Mouse (Mus musculus) colon, adult 2 months (tissue): ENCODE measurements around the gene Otof. TPM values are rescaled to one million over a fixed set of nuclear protein-coding genes. Genes with fewer than 3 reads are reported as not detected.

Experiments used
- polyA plus RNA-seq: library from polyadenylated mRNA; depleted of rRNA; stranded (reverse); fragments of >200 nt; gene quantifications from 2 replicates; pipeline ENCODE4 v1.2.3, GENCODE M21; 2012; rRNA removed

Otof gene
- 0.01 and 0.05 TPM in 2 replicates for polyA plus RNA-seq

GRCm38 (mm10) chr5:30461821-30462220, at the start of gene Otof:
Gene Otof, minus strand, starts transcription at chr5:30461932.

GRCm38 (mm10) chr5:30465861-30466260, 4.1 kb upstream of the Otof start, which contains the start of gene 1700001C02Rik:
Gene 1700001C02Rik, plus strand, starts transcription at chr5:30466047.

Other genes with a start within 250 kb of the Otof start
- gene Selenoi, start 229.4 kb downstream of the Otof start, polyA plus RNA-seq, result 42.4 and 55.3 TPM in 2 replicates
- 0.22 and 0.28 TPM in 2 replicates for gene Drc1, start 180.5 kb downstream of the Otof start, polyA plus RNA-seq
- 0.17 TPM in 1 of 2 replicates, not detected in the other for gene 1700001C02Rik, start 4.1 kb upstream of the Otof start, polyA plus RNA-seq
- not detected in 2 replicates for gene Cib4, start 83.9 kb upstream of the Otof start, polyA plus RNA-seq
- gene Kcnk3, start 126.2 kb upstream of the Otof start, polyA plus RNA-seq, result 14.4 and 23.2 TPM in 2 replicates
- gene Slc35f6, start 186.0 kb upstream of the Otof start, polyA plus RNA-seq, result 83.3 and 142 TPM in 2 replicates
- gene Cenpa, start 204.8 kb upstream of the Otof start, polyA plus RNA-seq, result 31.4 and 36.9 TPM in 2 replicates
- 2.0 and 2.4 TPM in 2 replicates for gene Dpysl5, start 249.6 kb upstream of the Otof start, polyA plus RNA-seq